Mouse (Mus musculus) ES-Bruce4 (cell line): ENCODE measurements around the gene Uroc1. TPM values are rescaled to one million over a fixed set of nuclear protein-coding genes. Genes with fewer than 3 reads are reported as not detected.

Experiments
- H3K27ac ChIP-seq: 2 replicates; pipeline ENCODE4 v1.5.1; 2012; ENCODE audit warnings: low read length, inconsistent platforms; ENCODE audit not compliant: insufficient read depth
- H3K27me3 ChIP-seq: 2 replicates; pipeline ENCODE4 v1.6.1; 2012; ENCODE audit warnings: mild to moderate bottlenecking, low read length, inconsistent platforms; ENCODE audit not compliant: control insufficient read depth, poor library complexity, insufficient read depth, severe bottlenecking
- H3K36me3 ChIP-seq: 2 replicates; pipeline ENCODE4 v1.6.1; 2012; ENCODE audit warnings: inconsistent platforms, mild to moderate bottlenecking, low read length, moderate library complexity; ENCODE audit not compliant: control insufficient read depth, poor library complexity, insufficient read depth, severe bottlenecking
- H3K4me1 ChIP-seq: one replicate; pipeline ENCODE4 v1.8.1; 2011; ENCODE audit warnings: low read length; ENCODE audit not compliant: control insufficient read depth, insufficient read depth
- H3K4me3 ChIP-seq: 2 replicates; pipeline ENCODE4 v1.5.1; 2011; ENCODE audit warnings: low read depth, mild to moderate bottlenecking, low read length
- H3K9ac ChIP-seq: 2 replicates; pipeline ENCODE4 v1.6.1; 2012; ENCODE audit warnings: low read depth, mild to moderate bottlenecking, inconsistent platforms; ENCODE audit not compliant: poor library complexity, severe bottlenecking
- H3K9me3 ChIP-seq: replicated peaks from 2 replicates; pipeline ENCODE4 v1.6.1; 2012; ENCODE audit warnings: mild to moderate bottlenecking, low read length, inconsistent platforms; ENCODE audit not compliant: control insufficient read depth, poor library complexity, insufficient read depth, severe bottlenecking
- CTCF ChIP-seq: IDR thresholded peaks from one replicate; pipeline ENCODE4 v1.8.1; 2011; ENCODE audit warnings: low read depth, low read length
- EP300 ChIP-seq: IDR thresholded peaks from 2 replicates; pipeline ENCODE4 v1.6.1; 2011; ENCODE audit warnings: low read depth, low read length; ENCODE audit not compliant: insufficient read depth
- POLR2A ChIP-seq: IDR thresholded peaks from one replicate; pipeline ENCODE4 v1.8.1; 2011; ENCODE audit warnings: low read length; ENCODE audit not compliant: insufficient read depth
- polyA plus RNA-seq: library from polyadenylated mRNA; stranded (reverse); fragments of >200 nt; gene quantifications from 2 replicates; pipeline ENCODE4 v1.2.4, GENCODE M21; 2011; ENCODE audit warnings: low read depth; ENCODE audit not compliant: missing spikeins, insufficient read depth, insufficient read length

The Uroc1 gene
- polyA plus RNA-seq, 1 experiment = not detected

- Histone ChIP-seq H3K27me3 (no peaks in the 10 kb centered on the region), H3K4me1 (no peaks in the 10 kb centered on the region), H3K4me3 (no peak overlapping the region), H3K9me3 (no peaks in the 10 kb centered on the region), H3K9ac (no peak overlapping the region), H3K27ac (no peak overlapping the region), H3K36me3 (no peaks in the 10 kb centered on the region)
- TF ChIP-seq EP300 (no peak), POLR2A (no peak), CTCF (no peak)
These were observed 9.1 kb upstream of the Uroc1 start for GRCm38 (mm10) chr6:90324026-90324425.

- no peaks in the 10 kb centered on the region for H3K9me3 ChIP-seq
- H3K36me3 ChIP-seq = no peaks in the 10 kb centered on the region
- no peak overlapping the region for H3K27ac ChIP-seq
- no peak for TF ChIP-seq CTCF
- no peak for TF ChIP-seq EP300
- TF ChIP-seq POLR2A = no peak
- no peaks in the 10 kb centered on the region for H3K27me3 ChIP-seq
- peak overlapping the region; percentile 47; the same call in 1 of the 2 replicates for H3K4me3 ChIP-seq
- no peaks in the 10 kb centered on the region for H3K4me1 ChIP-seq
- no peak overlapping the region for H3K9ac ChIP-seq
These were observed 8.6 kb upstream of the Uroc1 start for GRCm38 (mm10) chr6:90324463-90324862.

GRCm38 (mm10) chr6:90324991-90325390 lies 8.1 kb upstream of the Uroc1 start, which contains the start of gene Chst13:
Gene Chst13, minus strand, starts transcription at chr6:90325185.
- H3K9me3 ChIP-seq = no peaks in the 10 kb centered on the region
- no peak for TF ChIP-seq POLR2A
- TF ChIP-seq EP300 = no peak
- no peak for TF ChIP-seq CTCF
- H3K4me3 ChIP-seq = peak within 1 kb of the TSS; percentile 47
- no peaks in the 10 kb centered on the region for H3K4me1 ChIP-seq
- H3K9ac ChIP-seq = no peak within 1 kb of the TSS
- H3K27ac ChIP-seq = no peak within 1 kb of the TSS
- H3K36me3 ChIP-seq = no peaks in the 10 kb centered on the region
- H3K27me3 ChIP-seq = no peaks in the 10 kb centered on the region

GRCm38 (mm10) chr6:90327670-90328069 lies 5.4 kb upstream of the Uroc1 start:
- no peaks in the 10 kb centered on the region for H3K36me3 ChIP-seq
- no peak overlapping the region for H3K4me3 ChIP-seq
- no peak for TF ChIP-seq POLR2A
- peak; percentile 1 for TF ChIP-seq CTCF

GRCm38 (mm10) chr6:90329953-90330352 lies 3.1 kb upstream of the Uroc1 start:
- no peaks in the 10 kb centered on the region for H3K4me1 ChIP-seq
- H3K27ac ChIP-seq = no peak overlapping the region
- no peak overlapping the region for H3K4me3 ChIP-seq
- no peak overlapping the region for H3K9ac ChIP-seq
- H3K36me3 ChIP-seq = no peaks in the 10 kb centered on the region
- no peaks in the 10 kb centered on the region for H3K27me3 ChIP-seq
- H3K9me3 ChIP-seq = no peaks in the 10 kb centered on the region
- TF ChIP-seq CTCF (no peak), POLR2A (no peak), EP300 (no peak)

More at GRCm38 (mm10) chr6:90327670-90328069, 5.4 kb upstream of the Uroc1 start:
- no peaks in the 10 kb centered on the region for H3K9me3 ChIP-seq
- H3K4me1 ChIP-seq = no peaks in the 10 kb centered on the region
- H3K9ac ChIP-seq = no peak overlapping the region
- no peak overlapping the region for H3K27ac ChIP-seq
- H3K27me3 ChIP-seq = no peaks in the 10 kb centered on the region

- Histone ChIP-seq H3K27me3 (no peaks in the 10 kb centered on the region), H3K4me1 (no peaks in the 10 kb centered on the region), H3K36me3 (no peaks in the 10 kb centered on the region), H3K27ac (no peak overlapping the region), H3K9me3 (no peaks in the 10 kb centered on the region), H3K4me3 (no peak overlapping the region), H3K9ac (no peak overlapping the region)
- TF ChIP-seq EP300 (no peak), POLR2A (no peak), CTCF (no peak)
These were observed 1.2 kb downstream of the Uroc1 start for GRCm38 (mm10) chr6:90334244-90334643.
